Mouse (Mus musculus): ENCODE measurements around the gene Esrra. TPM values are rescaled to one million over a fixed set of nuclear protein-coding genes. Genes with fewer than 3 reads are reported as not detected.
"Not testable (repeated sequence)": the region's sequence is repeated elsewhere in the genome, so short reads cannot be mapped to it uniquely, and the experiment has no call there.

Gene Esrra
- total RNA-seq, 2 experiments from 2014 or later, result 47.7 to 52.0 TPM

- peak; percentile 83 for DNase-seq
- intact Hi-C loops (cut with DNase I; ENCODE audit: low total_unique reads), result no loop called here
Observed at GRCm38 (mm10) chr19:6924461-6925306, 3.1 kb upstream of the Esrra start.

GRCm38 (mm10) chr19:6922901-6923735, 1.5 kb upstream of the Esrra start:
- DNase-seq, result no peak
- intact Hi-C loops (cut with DNase I; ENCODE audit: low total_unique reads), result no loop called here

GRCm38 (mm10) chr19:6920741-6921636, 624 bp downstream of the Esrra start:
- intact Hi-C loops (cut with DNase I; ENCODE audit: low total_unique reads), result no loop called here
- peak; percentile 57 for DNase-seq

GRCm38 (mm10) chr19:6919876-6920740, 1.5 kb downstream of the Esrra start:
- DNase-seq, result peak; percentile 47
- intact Hi-C loops (cut with DNase I; ENCODE audit: low total_unique reads), result no loop called here

- no peak for DNase-seq
- intact Hi-C loops (cut with DNase I; ENCODE audit: low total_unique reads), result no loop called here
Observed at GRCm38 (mm10) chr19:6919431-6919830, 2.2 kb downstream of the Esrra start.

GRCm38 (mm10) chr19:6918321-6918720, 3.3 kb downstream of the Esrra start:
- intact Hi-C loops (cut with DNase I; ENCODE audit: low total_unique reads), result no loop called here

GRCm38 (mm10) chr19:6916496-6916895, 5.1 kb downstream of the Esrra start:
- no peak for DNase-seq
- intact Hi-C loops (cut with DNase I; ENCODE audit: low total_unique reads), result no loop called here

More at GRCm38 (mm10) chr19:6918321-6918720, 3.3 kb downstream of the Esrra start:
- no peak for DNase-seq

GRCm38 (mm10) chr19:6915276-6915675, 6.3 kb downstream of the Esrra start:
- no peak for DNase-seq
- intact Hi-C loops (cut with DNase I; ENCODE audit: low total_unique reads), result no loop called here

GRCm38 (mm10) chr19:6914540-6914939, 7.1 kb downstream of the Esrra start:
- intact Hi-C loops (cut with DNase I; ENCODE audit: low total_unique reads), result no loop called here
- DNase-seq, result no peak

GRCm38 (mm10) chr19:6913991-6914390, 7.6 kb downstream of the Esrra start:
- intact Hi-C loops (cut with DNase I; ENCODE audit: low total_unique reads), result no loop called here
- DNase-seq, result peak; percentile 68

- intact Hi-C loops (cut with DNase I; ENCODE audit: low total_unique reads), result no loop called here
- no peak for DNase-seq
Observed at GRCm38 (mm10) chr19:6913036-6913435, 8.6 kb downstream of the Esrra start.

- DNase-seq, result no peak
- intact Hi-C loops (cut with DNase I; ENCODE audit: low total_unique reads), result no loop called here
Observed at GRCm38 (mm10) chr19:6912205-6912970, 9.2 kb downstream of the Esrra start.

GRCm38 (mm10) chr19:6911101-6912074, 10.2 kb downstream of the Esrra start:
- intact Hi-C loops (cut with DNase I; ENCODE audit: low total_unique reads), result no loop called here
- no peak for DNase-seq

- DNase-seq; intact Hi-C loops (cut with DNase I; ENCODE audit: low total_unique reads): not testable (repeated sequence)
Observed at GRCm38 (mm10) chr19:6910306-6910705, 11.3 kb downstream of the Esrra start.

GRCm38 (mm10) chr19:6909507-6910289, 11.9 kb downstream of the Esrra start, which contains the start of the genes Trmt112 and Prdx5:
Trmt112 (plus strand) TSS chr19:6909698.
Prdx5 (minus strand) TSS chr19:6910106.
- intact Hi-C loops (cut with DNase I; ENCODE audit: low total_unique reads), result no loop called here

GRCm38 (mm10) chr19:6909021-6909420, 12.6 kb downstream of the Esrra start:
- no peak for DNase-seq
- intact Hi-C loops (cut with DNase I; ENCODE audit: low total_unique reads), result no loop called here

More at GRCm38 (mm10) chr19:6909507-6910289, 11.9 kb downstream of the Esrra start, which contains the start of the genes Trmt112 and Prdx5:
- peak; percentile 91 for DNase-seq

Data from gastrocnemius, postnatal 14 days (tissue).